Comparison of ENCODE assay signal across 8 mouse cellular contexts in genomic region chr9:94537970-94538822, GRCm38 (mm10). TPM values are rescaled to one million over a fixed set of nuclear protein-coding genes. Genes with fewer than 3 reads are reported as not detected.
A peak's percentile ranks its signal among the peaks of the same experiment; 100 is the strongest.
DNase-seq lines count a peak whose midpoint lies in the region; ATAC-seq and TF ChIP-seq lines count a peak whose summit lies in the region.

Gene 1190002N15Rik, minus strand, starts transcription at chr9:94538081.

- H3K27me3 ChIP-seq in G1E (ENCODE audit: insufficient read depth, low read length): no peaks in the 10 kb centered on the region
- no peaks in the 10 kb centered on the region for H3K27me3 ChIP-seq in forebrain, embryonic 16.5 days (replicated peaks; ENCODE audit: control insufficient read depth, insufficient read depth, low read length)
- no peaks in the 10 kb centered on the region for H3K27me3 ChIP-seq in neural tube, embryonic 15.5 days (replicated peaks)

- no peak for TF ChIP-seq CTCF in G1E (IDR thresholded peaks at IDR 0.05; ENCODE audit: low read depth, low read length)
- peak; percentile 53 for TF ChIP-seq CTCF in layer of hippocampus, adult 2 months (conservative IDR thresholded peaks at IDR 0.05)
- no peak for TF ChIP-seq CTCF in lung, adult 2 months (IDR thresholded peaks at IDR 0.05; ENCODE audit: insufficient read depth, low read length)

- H3K36me3 ChIP-seq in G1E (replicated peaks): peaks cover 5% of the 10 kb centered on the region
- no peaks in the 10 kb centered on the region for H3K36me3 ChIP-seq in forebrain, embryonic 16.5 days (ENCODE audit: control insufficient read depth, insufficient read depth)
- H3K36me3 ChIP-seq in neural tube, embryonic 15.5 days: no peaks in the 10 kb centered on the region

- peak within 1 kb of the TSS; percentile 77 for H3K9ac ChIP-seq in forebrain, embryonic 16.5 days (replicated peaks; ENCODE audit: low read depth, low read length)
- H3K9ac ChIP-seq in neural tube, embryonic 15.5 days (replicated peaks): peak within 1 kb of the TSS; percentile 82

- intact Hi-C loops in heart, postnatal 36 days (cut with DNase I): loop anchor here (2.0 to 10.0 kb wide), 4 partner anchors 19 to 1993 kb away; partner anchors contain the start of gene Plod2

- H3K4me2 ChIP-seq in forebrain, embryonic 16.5 days (ENCODE audit: low read length): peak within 1 kb of the TSS; percentile 95
- H3K4me2 ChIP-seq in neural tube, embryonic 15.5 days: peak within 1 kb of the TSS; percentile 88

- peak within 1 kb of the TSS; percentile 91 for H3K4me3 ChIP-seq in G1E (ENCODE audit: low read depth, low read length)
- peak within 1 kb of the TSS; percentile 84 for H3K4me3 ChIP-seq in forebrain, embryonic 16.5 days (replicated peaks; ENCODE audit: low read length)
- peak within 1 kb of the TSS; percentile 82 for H3K4me3 ChIP-seq in layer of hippocampus, adult 2 months
- H3K4me3 ChIP-seq in lung, adult 2 months (replicated peaks; ENCODE audit: extremely low read depth, low read depth, low read length): peak within 1 kb of the TSS; percentile 86
- H3K4me3 ChIP-seq in neural tube, embryonic 15.5 days (replicated peaks): peak within 1 kb of the TSS; percentile 87

- peak; percentile 71 for ATAC-seq in G1E (ENCODE audit: extremely low read depth, insufficient number of reproducible peaks, low FRiP score, poor library complexity, severe bottlenecking)
- peak; percentile 93 for ATAC-seq in forebrain, embryonic 16.5 days
- ATAC-seq in neural tube, embryonic 15.5 days (ENCODE audit: low FRiP score): peak; percentile 95

- H3K27ac ChIP-seq in forebrain, embryonic 16.5 days (ENCODE audit: low read length): peak within 1 kb of the TSS; percentile 97
- peak within 1 kb of the TSS; percentile 96 for H3K27ac ChIP-seq in layer of hippocampus, adult 2 months
- H3K27ac ChIP-seq in neural tube, embryonic 15.5 days (replicated peaks): peak within 1 kb of the TSS; percentile 99

- under 1% methylated on average over 82 of the region's 104 CpGs for WGBS in forebrain, embryonic 16.5 days
- WGBS in lung, adult 2 months: 1% methylated on average over 85 of the region's 104 CpGs
- under 1% methylated on average over 60 of the region's 104 CpGs for WGBS in neural tube, embryonic 15.5 days

- H3K9me3 ChIP-seq in G1E (replicated peaks): no peaks in the 10 kb centered on the region
- no peaks in the 10 kb centered on the region for H3K9me3 ChIP-seq in forebrain, embryonic 16.5 days (ENCODE audit: control insufficient read depth, low read length)
- H3K9me3 ChIP-seq in neural tube, embryonic 15.5 days (replicated peaks): no peaks in the 10 kb centered on the region

- peak; percentile 92 for TF ChIP-seq POLR2A in lung, adult 2 months (IDR thresholded peaks at IDR 0.05; ENCODE audit: borderline replicate concordance, extremely low read depth, low read depth, low read length)

- DNase-seq in G1E (ENCODE audit: low spot score): peak; percentile 75
- peak; percentile 95 to 97 for DNase-seq in cerebellum, adult 18-20 months
- DNase-seq in heart, postnatal 36 days: peak; percentile 93 to 95
- DNase-seq in layer of hippocampus, adult 2 months (ENCODE audit: low spot score in 2 of 2): peak; percentile 87 to 91
- DNase-seq in lung, adult 2 months: peak; percentile 94
- DNase-seq in testis, postnatal 10 days (ENCODE audit: low spot score): peak; percentile 97

- H3K4me1 ChIP-seq in G1E (ENCODE audit: insufficient read depth, low read depth, low read length): peaks cover 39% of the 10 kb centered on the region
- peaks cover 32% of the 10 kb centered on the region for H3K4me1 ChIP-seq in forebrain, embryonic 16.5 days (replicated peaks; ENCODE audit: control insufficient read depth, insufficient read depth, low read length)
- H3K4me1 ChIP-seq in lung, adult 2 months (ENCODE audit: control insufficient read depth, insufficient read depth, low read length): no peaks in the 10 kb centered on the region; the same call in 1 of the 2 replicates
- peaks cover 38% of the 10 kb centered on the region for H3K4me1 ChIP-seq in neural tube, embryonic 15.5 days

RNA-seq across cellular contexts. Expression of gene 1190002N15Rik, which starts in this region (rescaled TPM):
- total RNA-seq in G1E (2014; fragmentation: Nextera tagmentation) (14.4 and 18.9 TPM in 2 replicates), G1E (2017) (26.6 and 27.8 TPM in 2 replicates)
- polyA plus RNA-seq in G1E (2012): 2.9 and 4.0 TPM in 2 replicates
- 4.1 and 4.7 TPM in 2 replicates for polyA plus RNA-seq in forebrain, embryonic 16.5 days (2015; fragmentation: Nextera tagmentation; extraction: Ambion mirVana)
- 10 to 100 TPM; 30.7 to 30.9 TPM for total RNA-seq in heart, postnatal 36 days (2021)
- 10 to 100 TPM; 18.2 to 18.8 TPM for total RNA-seq in layer of hippocampus, adult 2 months (2021)
- 52.6 and 60.7 TPM in 2 replicates for polyA plus RNA-seq in lung, adult 2 months (2012; rRNA removed)
- 8.6 and 13.3 TPM in 2 replicates for polyA plus RNA-seq in neural tube, embryonic 15.5 days (2015; fragmentation: Nextera tagmentation; extraction: Ambion mirVana)

Comparison
In these comparisons a context has a peak if more than half of its experiments do, and no peak if none do; other contexts are left out.
1. Peak in every context shown above with its lines: DNase-seq, ATAC-seq, H3K4me3 ChIP-seq and H3K27ac ChIP-seq.